Mouse (Mus musculus) brown adipose tissue, adult 24 weeks (tissue): ENCODE data around the gene Rpl36. TPM values are rescaled to one million over a fixed set of nuclear protein-coding genes. Genes with fewer than 3 reads are reported as not detected.

Experiments
- H3K27ac ChIP-seq: fragments of 200-500 bp; replicated peaks from 2 replicates; pipeline ENCODE4 v1.5.1; 2012; ENCODE audit warnings: low read depth, mild to moderate bottlenecking, low read length
- H3K4me1 ChIP-seq: fragments of 200-500 bp; 2 replicates; pipeline ENCODE4 v1.6.1; 2012; ENCODE audit warnings: low read length, mixed read lengths; ENCODE audit not compliant: control insufficient read depth, insufficient read depth, insufficient read length
- H3K4me3 ChIP-seq: fragments of 200-500 bp; 2 replicates; pipeline ENCODE4 v1.5.1; 2012; ENCODE audit warnings: low read depth, mild to moderate bottlenecking, low read length, moderate library complexity; ENCODE audit not compliant: insufficient read depth
- polyA plus RNA-seq: library from polyadenylated mRNA; stranded (reverse); fragments of >200 nt; gene quantifications from 2 replicates; pipeline ENCODE4 v1.2.4, GENCODE M21; 2012; ENCODE audit not compliant: missing spikeins, insufficient read depth, insufficient read length

The Rpl36 gene
- 638 and 747 TPM in 2 replicates for polyA plus RNA-seq

DNA sequence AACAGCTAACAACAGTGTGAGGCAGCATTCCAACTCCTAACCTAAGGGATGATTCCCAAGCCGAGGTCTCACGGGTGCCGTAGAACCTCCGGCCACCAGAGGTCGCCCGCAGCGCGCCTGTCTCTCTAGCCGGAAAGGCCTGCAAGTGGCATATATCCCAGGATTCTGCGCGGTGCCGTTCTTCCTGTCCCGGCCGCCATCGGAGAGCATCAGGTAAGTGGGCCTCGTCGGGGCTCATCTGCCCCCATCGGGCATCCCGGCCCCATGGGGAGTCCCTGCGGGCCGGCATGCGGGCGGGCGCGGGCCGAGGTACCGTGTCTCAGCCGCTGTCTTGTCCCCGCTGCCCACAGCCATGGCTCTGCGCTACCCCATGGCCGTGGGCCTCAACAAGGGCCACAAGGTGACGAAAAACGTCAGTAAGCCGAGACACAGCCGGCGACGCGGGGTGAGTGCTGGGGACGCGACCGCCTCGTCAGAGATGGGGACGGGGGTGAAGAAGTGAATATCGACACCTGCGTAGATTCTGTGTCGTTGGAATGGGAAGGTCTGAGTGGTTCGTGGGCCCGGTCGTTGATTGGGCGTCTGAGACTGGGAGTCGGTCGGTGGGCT, at the start of gene Rpl36:
Rpl36 (plus strand) TSS at position 181 of the 609 bp plus-strand sequence.
- Histone ChIP-seq H3K27ac (peak within 1 kb of the TSS; percentile 83), H3K4me1 (peaks cover 18% of the 10 kb centered on the region), H3K4me3 (peak within 1 kb of the TSS; percentile 88)

DNA sequence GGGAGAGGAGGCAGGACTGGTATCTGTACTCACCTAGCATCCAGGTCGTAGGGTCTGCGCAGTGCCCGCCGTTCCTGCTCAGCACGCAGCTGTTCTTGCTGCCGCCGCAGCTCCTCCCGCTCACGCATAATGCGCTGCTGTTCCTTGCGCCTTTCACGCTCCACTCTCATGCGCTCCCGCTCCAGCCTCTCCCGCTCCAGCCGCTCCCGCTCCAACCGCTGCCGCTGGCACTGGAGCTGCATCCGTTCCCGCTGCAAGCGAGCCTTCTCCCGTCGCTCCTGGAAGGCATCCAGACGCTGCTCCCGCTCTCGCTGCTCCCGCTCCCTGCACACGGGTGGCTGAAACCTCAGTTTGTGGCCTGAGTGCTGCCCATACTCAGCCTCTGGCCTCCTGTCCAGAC, 46.9 kb upstream of the Rpl36 start:
- H3K4me3 ChIP-seq, result no peak overlapping the region
- no peaks in the 10 kb centered on the region for H3K4me1 ChIP-seq
- no peak overlapping the region for H3K27ac ChIP-seq

DNA sequence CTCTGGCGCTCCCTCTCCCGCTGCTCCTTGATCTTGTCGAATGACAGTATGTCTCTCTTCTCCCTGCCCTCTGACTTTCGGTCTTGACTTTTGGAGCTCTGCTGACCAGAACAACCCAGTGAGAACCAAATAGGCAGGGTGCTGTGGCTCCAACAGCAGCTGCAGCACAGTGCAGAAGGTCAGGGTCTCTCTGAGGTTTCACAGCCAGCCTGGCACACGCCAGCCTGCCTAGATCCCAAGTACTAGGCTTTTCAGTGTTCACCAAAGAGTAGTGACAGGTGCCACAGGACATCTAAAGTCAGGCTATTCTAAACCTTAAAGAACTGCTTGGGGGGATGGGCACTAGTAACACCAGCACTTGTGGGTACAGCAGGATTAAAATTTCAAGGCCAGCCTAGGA, 46.3 kb upstream of the Rpl36 start:
- Histone ChIP-seq H3K27ac (no peak overlapping the region), H3K4me1 (no peaks in the 10 kb centered on the region), H3K4me3 (no peak overlapping the region)

DNA sequence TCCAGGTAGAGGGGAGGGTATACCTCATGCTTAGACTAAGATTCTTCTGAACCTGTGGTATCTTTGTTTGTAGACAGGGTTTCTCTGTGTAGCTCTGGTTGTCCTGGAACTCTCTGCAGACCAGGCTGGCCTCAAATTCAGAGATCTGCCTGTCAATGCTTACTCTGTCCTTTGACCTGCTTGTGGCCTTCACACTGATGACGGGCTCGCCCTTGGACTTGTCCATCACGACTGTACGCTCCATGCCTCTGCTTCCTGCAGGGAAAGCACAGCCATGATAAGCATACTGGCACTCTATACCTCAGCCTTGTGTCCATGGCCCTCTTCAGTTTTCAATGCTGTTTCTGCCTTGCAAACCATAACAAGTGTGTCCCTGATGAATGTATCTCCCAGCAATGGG, 45.8 kb upstream of the Rpl36 start:
- Histone ChIP-seq H3K4me3 (no peak overlapping the region), H3K27ac (no peak overlapping the region), H3K4me1 (no peaks in the 10 kb centered on the region)

DNA sequence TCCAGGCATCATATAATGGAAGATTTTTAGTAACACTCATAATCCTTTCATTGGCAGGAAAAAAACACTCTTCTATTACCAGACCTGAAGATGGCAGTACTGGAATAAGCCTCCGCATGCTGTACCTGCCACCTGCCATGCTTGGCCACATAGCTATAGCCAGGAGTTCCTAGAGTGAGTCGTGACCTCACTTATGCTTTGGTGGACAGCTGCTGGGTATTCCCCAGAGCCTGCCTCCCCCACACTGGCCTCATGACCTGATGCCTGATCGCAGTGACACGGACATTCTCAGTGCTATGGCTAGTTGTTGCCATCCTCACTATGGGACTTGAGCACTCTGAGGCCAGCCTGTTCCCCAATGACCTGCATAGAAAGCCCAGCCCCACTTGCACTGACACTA, 42.9 kb upstream of the Rpl36 start:
- Histone ChIP-seq H3K27ac (no peak overlapping the region), H3K4me1 (no peaks in the 10 kb centered on the region)

DNA sequence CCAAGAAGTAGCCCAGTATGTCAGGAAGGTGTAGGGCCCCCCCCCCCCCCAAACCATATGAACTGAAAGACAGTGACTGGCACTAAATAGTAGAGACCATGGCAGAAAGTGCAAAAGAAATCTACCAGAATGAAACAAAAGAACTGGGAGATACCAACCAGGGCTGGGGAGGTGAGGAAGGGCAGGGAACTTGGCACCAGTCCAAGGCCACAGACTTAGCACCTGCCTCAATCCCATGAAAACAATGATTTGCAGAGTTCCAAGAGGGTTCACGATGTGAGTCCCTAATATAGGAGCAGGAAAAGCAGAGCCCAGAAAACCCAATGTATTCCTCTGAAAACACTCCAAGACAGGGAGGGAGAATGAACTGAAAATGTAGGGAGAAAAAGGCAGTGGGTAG, 41.1 kb upstream of the Rpl36 start:
- no peaks in the 10 kb centered on the region for H3K4me1 ChIP-seq
- no peak overlapping the region for H3K27ac ChIP-seq

More for the DNA sequence above, 42.9 kb upstream of the Rpl36 start:
- no peak overlapping the region for H3K4me3 ChIP-seq

DNA sequence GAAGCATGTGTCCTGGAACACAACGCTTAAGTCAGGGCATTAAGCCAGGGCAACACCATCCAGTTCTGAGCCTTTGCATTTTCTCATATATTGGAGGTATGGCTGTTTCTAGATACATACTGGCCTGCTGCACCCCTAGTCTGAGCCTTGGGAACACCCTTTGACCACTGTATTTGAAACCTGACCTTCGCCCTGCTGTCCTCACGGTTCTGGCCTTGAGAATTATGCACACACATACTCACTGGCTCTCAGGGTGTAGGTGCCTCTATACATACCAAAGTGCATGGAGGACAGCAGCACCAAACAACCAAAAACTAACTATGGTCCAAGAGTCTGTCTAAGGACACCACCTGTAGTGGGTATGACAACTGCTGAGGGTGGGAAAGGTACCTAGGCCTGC, 40.3 kb upstream of the Rpl36 start:
- Histone ChIP-seq H3K4me1 (no peaks in the 10 kb centered on the region), H3K27ac (no peak overlapping the region), H3K4me3 (no peak overlapping the region)

More for the DNA sequence above, 41.1 kb upstream of the Rpl36 start:
- no peak overlapping the region for H3K4me3 ChIP-seq

DNA sequence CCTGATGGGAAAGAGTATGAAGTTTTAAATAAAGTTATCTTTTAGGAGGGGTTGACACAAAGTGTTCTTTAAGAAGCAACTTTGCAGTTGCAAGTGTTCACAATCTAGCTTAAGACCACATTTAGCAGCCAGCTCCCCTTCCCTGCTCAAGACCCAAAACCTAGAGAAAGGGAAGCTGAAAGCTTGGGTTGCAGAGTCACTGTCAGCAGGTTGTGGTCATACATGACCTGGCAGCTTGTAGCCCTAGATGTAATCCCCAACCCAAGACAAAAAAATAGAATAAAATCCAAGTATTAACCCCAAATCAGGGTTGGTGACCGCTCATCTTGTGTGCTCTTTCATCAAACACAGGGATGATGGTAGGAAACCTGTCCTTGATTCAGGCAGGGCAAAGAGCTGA, 30.1 kb upstream of the Rpl36 start:
- peak overlapping the region; percentile 81 for H3K4me3 ChIP-seq
- H3K4me1 ChIP-seq, result peaks cover 13% of the 10 kb centered on the region
- H3K27ac ChIP-seq, result 0 out of 2 replicates have a peak overlapping the region, but pooled peaks have one; percentile 28

DNA sequence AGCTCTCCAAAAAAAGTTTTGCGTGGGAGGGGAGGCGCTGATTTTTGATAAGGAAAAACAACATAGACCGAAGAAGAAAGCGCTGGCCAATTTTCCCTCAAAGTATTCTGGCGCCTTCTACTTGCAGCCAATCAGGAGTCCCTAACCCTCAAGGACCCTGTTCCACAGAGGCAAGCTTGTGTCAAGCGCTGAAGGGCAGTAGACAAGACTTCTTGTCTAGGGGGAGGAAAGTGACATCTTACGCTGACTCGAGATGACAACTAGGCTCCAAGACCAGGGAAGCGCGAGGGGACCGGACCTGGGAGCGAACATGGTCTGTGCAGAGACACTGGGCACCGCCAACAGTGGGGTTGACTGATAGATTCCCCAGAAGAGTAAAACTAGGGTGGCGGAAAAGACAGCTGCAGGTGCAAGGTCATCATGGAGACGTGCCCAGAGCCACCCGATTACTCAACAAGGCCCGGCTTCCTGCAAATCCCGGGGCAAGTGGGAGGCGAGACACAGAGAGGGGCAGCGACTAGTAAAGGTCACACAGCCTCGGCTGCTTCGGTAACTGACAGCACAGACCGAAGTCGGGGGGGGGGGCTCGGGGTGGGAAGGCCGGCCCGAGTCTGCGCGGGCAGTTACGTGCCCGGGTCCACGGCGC, 29.5 kb upstream of the Rpl36 start:
- peak overlapping the region; percentile 89 for H3K27ac ChIP-seq
- peaks cover 16% of the 10 kb centered on the region for H3K4me1 ChIP-seq
- H3K4me3 ChIP-seq, result peak overlapping the region; percentile 81

DNA sequence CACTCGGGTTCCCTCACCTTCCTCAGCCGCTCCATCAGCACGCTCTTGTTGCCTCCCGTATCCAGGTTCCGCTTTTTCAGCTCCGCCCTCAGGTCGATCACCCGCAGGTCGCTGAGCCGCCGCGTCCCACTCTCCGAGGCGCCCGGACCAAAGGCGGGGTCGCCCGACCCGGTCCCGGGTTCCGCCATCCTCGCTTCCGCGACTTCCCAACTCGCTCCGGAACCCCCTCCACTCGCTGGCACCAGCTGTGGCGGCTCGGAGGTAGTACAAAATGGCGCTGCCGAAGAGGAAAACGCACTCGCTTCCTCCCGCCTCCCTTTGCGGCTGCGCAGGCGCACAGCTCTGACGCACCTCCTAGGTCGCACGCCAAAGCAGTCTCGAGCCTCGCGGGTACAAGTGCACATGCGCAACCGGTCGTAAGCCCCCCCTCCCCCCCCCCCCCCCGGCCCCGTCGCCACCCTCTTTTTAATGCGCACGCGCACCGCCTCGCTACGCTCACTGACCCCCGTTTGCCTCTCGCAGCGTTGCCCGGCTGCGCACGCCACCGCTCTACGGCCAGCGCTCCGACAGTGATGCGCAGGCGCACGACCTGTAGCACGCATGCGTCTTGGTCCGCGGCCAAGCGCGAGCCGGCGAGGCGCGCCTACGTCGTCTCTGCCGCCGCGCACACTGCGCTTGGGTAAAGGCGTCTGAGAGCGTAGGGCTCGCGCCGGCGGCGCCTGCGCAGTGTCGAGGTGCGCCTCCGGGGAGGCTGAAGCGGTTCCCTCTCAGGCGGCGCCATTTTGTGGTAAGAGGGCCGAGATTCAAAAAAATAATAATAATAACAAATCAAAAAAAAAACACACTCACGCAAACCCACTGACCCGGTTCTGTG, 28.7 kb upstream of the Rpl36 start, which contains the start of the genes Safb2 and Safb:
Safb2 (minus strand) TSS at position 329 of the 874 bp plus-strand sequence.
Safb (plus strand) TSS at position 569 of the 874 bp plus-strand sequence.
- peaks cover 16% of the 10 kb centered on the region for H3K4me1 ChIP-seq
- peak within 1 kb of the TSS; percentile 91 for H3K27ac ChIP-seq
- H3K4me3 ChIP-seq, result peak within 1 kb of the TSS; percentile 90

DNA sequence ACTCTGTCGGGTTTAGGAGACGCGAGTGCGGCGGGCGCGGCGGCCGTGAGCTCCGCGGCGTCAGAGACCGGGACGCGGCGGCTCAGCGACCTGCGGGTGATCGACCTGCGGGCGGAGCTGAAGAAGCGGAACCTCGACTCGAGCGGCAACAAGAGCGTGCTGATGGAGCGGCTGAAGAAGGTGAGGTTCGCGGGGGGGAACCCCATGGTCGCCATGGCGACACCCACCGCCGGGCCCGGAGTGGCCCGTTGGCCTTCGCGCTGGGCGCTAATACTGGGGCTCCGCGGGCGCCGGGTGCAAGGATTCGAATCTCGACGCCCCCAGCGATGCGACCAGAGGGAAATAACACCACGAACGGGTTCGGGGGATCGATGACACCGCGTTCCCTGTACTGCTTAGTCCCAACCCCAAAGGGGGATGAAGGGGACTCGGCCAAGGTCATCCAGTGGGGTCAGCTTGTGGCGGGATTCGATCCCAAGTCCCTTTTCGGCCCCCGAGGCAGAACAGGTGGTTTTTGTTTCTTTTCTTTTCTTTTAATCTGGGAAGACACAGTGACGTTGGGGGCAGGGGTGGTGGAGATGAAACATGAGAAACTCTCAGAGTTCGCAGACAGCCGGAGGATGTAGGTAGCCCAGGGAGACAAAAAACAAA, 27.9 kb upstream of the Rpl36 start:
- peaks cover 16% of the 10 kb centered on the region for H3K4me1 ChIP-seq
- H3K27ac ChIP-seq, result peak overlapping the region; percentile 91
- peak overlapping the region; percentile 90 for H3K4me3 ChIP-seq

DNA sequence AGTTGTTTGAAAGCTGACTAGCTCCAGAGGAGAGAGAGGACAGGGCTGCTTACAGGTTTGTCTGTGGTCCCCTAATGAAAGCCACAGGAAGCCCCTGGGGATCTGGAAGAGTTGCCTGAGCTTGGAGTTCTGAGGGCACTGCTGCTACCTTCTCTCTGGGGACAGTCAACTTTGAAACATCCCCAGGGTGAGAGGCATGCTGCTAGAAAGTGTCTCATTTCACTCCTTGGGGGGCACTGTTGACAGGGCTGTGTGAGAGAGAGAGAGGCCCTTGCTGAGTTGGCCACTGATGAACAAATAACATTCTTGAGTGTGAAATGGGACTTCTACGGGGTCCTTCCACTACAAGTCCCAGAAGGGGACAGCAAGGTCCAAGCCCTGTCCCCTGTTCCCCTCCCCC, 25.4 kb upstream of the Rpl36 start:
- H3K4me3 ChIP-seq, result no peak overlapping the region
- H3K27ac ChIP-seq, result no peak overlapping the region
- peaks cover 16% of the 10 kb centered on the region for H3K4me1 ChIP-seq

DNA sequence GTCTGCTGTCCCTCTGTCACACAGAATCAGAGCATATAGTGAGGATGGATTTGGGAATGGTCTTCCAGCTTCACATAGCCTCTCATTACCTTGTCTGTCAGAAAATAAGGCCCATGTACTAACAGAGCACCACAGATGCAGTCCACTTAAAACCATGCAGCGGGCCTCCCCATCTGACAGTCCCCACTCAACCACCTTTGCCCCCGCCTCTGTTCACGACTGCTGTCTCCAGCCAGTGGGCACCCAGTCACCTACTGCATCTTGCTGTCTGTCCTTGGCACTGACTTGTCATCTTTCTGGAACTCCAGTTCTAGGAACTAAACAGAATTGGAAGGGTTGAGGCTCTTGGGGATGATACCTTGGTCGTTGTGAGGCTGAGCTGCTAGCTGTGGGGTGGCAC, 24.3 kb upstream of the Rpl36 start:
- Histone ChIP-seq H3K4me3 (no peak overlapping the region), H3K4me1 (peaks cover 16% of the 10 kb centered on the region), H3K27ac (no peak overlapping the region)

DNA sequence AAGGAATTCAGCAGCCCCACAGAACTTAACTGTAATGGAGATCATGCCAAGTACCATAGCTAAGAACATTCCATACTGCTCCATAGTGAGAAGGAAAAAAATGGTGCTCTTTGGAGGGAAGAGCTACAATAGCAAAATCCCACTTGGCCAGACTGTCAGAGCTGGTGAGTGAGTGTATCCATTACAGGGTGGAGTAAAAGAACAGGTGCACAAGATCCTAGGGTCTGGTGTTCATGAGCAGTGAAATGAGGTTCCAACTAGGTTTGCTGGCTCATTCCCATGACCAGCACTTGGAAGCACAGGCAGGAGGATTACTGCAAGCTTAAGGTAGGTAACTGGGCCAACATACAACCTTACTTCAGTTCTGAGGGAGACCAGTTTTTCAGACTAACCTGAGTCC, 20.7 kb upstream of the Rpl36 start:
- H3K4me1 ChIP-seq, result peaks cover 6% of the 10 kb centered on the region; the same call in 1 of the 2 replicates
- no peak overlapping the region for H3K4me3 ChIP-seq
- no peak overlapping the region for H3K27ac ChIP-seq
